Mouse (Mus musculus) liver, postnatal 0 days (tissue): ENCODE data around the gene Gm9918. TPM values are rescaled to one million over a fixed set of nuclear protein-coding genes. Genes with fewer than 3 reads are reported as not detected.

Experiments used
- ATAC-seq: fragments of 200-750 bp; cut with Nextera tagmentation; 2 replicates; pipeline ENCODE4 v1.8.0; 2017; ENCODE audit warnings: mild to moderate bottlenecking, moderate library complexity
- DNase-seq: peaks from one replicate; pipeline ENCODE4 v3.0.0-alpha.2; 2016
- H3K27ac ChIP-seq: fragments of 300-500 bp; sonication (generic); 2 replicates; pipeline ENCODE4 v1.5.1; 2014; ENCODE audit warnings: antibody characterized with exemption, moderate library complexity, mild to moderate bottlenecking, low read depth
- H3K27me3 ChIP-seq: fragments of 300-500 bp; sonication (generic); 2 replicates; pipeline ENCODE4 v1.6.1; 2014; ENCODE audit warnings: low read length, control low read depth, mixed read lengths; ENCODE audit not compliant: insufficient read depth
- H3K36me3 ChIP-seq: fragments of 300-500 bp; sonication (generic); replicated peaks from 2 replicates; pipeline ENCODE4 v1.6.1; 2014; ENCODE audit warnings: mild to moderate bottlenecking, control low read depth, low read length, moderate library complexity, mixed read lengths; ENCODE audit not compliant: insufficient read depth
- H3K4me1 ChIP-seq: fragments of 300-500 bp; sonication (generic); 2 replicates; pipeline ENCODE4 v1.6.1; 2014; ENCODE audit warnings: antibody characterized with exemption, mild to moderate bottlenecking, control low read depth; ENCODE audit not compliant: insufficient read depth
- H3K4me2 ChIP-seq: fragments of 300-500 bp; sonication (generic); 2 replicates; pipeline ENCODE4 v1.6.1; 2014; ENCODE audit warnings: low read depth, mild to moderate bottlenecking, low read length, moderate library complexity, mixed read lengths
- H3K4me3 ChIP-seq: fragments of 300-500 bp; sonication (generic); 2 replicates; pipeline ENCODE4 v1.5.1; 2014; ENCODE audit warnings: low read depth, low read length
- H3K9ac ChIP-seq: fragments of 300-500 bp; sonication (generic); replicated peaks from 2 replicates; pipeline ENCODE4 v1.6.1; 2014; ENCODE audit warnings: mild to moderate bottlenecking, moderate library complexity
- H3K9me3 ChIP-seq: fragments of 300-500 bp; sonication (generic); 2 replicates; pipeline ENCODE4 v1.6.1; 2016; ENCODE audit warnings: mild to moderate bottlenecking, control low read depth, low read length, mixed read lengths
- CTCF ChIP-seq: sonication (generic); IDR thresholded peaks from 2 replicates; pipeline ENCODE4 v1.5.1; 2016; ENCODE audit warnings: antibody characterized with exemption, low read depth
- EP300 ChIP-seq: IDR thresholded peaks from 2 replicates; pipeline ENCODE4 v1.6.1; 2016; ENCODE audit warnings: antibody characterized with exemption, low read depth, mild to moderate bottlenecking
- WGBS: fragments of 180-500 bp; shearing (Covaris S2); extraction: QIAGEN DNeasy Blood & Tissue Kit; methylation state at CpG from one replicate; pipeline ENCODE4 v1.1.7; 2014; ENCODE audit not compliant: insufficient replicate concordance; 5-methylcytosine and 5-hydroxymethylcytosine counted together
- polyA plus RNA-seq: library from polyadenylated mRNA; unstranded; fragments of >200 nt; fragmentation: Nextera tagmentation; extraction: Ambion mirVana; gene quantifications from 2 replicates; pipeline ENCODE4 v1.2.1, GENCODE M21; 2015

The Gm9918 gene
- polyA plus RNA-seq, 1 experiment from 2014 or later, result not detected

GRCm38 (mm10) chr15:102295633-102296367 is 25.4 kb downstream of the Gm9918 start, which contains the start of gene Espl1:
TSS of gene Espl1 (plus strand) at chr15:102296266.
- Histone ChIP-seq H3K4me1 (peaks cover 10% of the 10 kb centered on the region), H3K27ac (peak within 1 kb of the TSS; percentile 37), H3K9me3 (no peaks in the 10 kb centered on the region), H3K4me3 (peak within 1 kb of the TSS; percentile 91), H3K9ac (peak within 1 kb of the TSS; percentile 79), H3K36me3 (peaks cover 20% of the 10 kb centered on the region), H3K4me2 (peak within 1 kb of the TSS; percentile 99), H3K27me3 (no peaks in the 10 kb centered on the region)
- whole genome bisulfite sequencing, result 6% methylated on average over 25 of the region's 25 CpGs
- peak; percentile 97 for DNase-seq
- peak; percentile 99 for ATAC-seq
- TF ChIP-seq CTCF (no peak), EP300 (no peak)

GRCm38 (mm10) chr15:102296368-102297006 is 26.1 kb downstream of the Gm9918 start:
- H3K4me3 ChIP-seq, result peak overlapping the region; percentile 91
- DNase-seq (no peak), ATAC-seq (no peak)
- peak overlapping the region; percentile 79 for H3K9ac ChIP-seq
- 0 out of 2 replicates have a peak overlapping the region, but pooled peaks have one; percentile 29 for H3K27ac ChIP-seq
- TF ChIP-seq EP300 (no peak), CTCF (no peak)
- H3K36me3 ChIP-seq, result peaks cover 26% of the 10 kb centered on the region
- no peaks in the 10 kb centered on the region for H3K9me3 ChIP-seq
- H3K4me1 ChIP-seq, result peaks cover 10% of the 10 kb centered on the region
- H3K4me2 ChIP-seq, result peak overlapping the region; percentile 99
- WGBS, result 5% methylated on average over 24 of the region's 24 CpGs
- no peaks in the 10 kb centered on the region for H3K27me3 ChIP-seq

- no peak for DNase-seq
- WGBS, result 85% methylated on average over 6 of the region's 6 CpGs
- no peak overlapping the region for H3K4me2 ChIP-seq
- no peak for ATAC-seq
- TF ChIP-seq CTCF (no peak), EP300 (no peak)
- peaks cover 61% of the 10 kb centered on the region for H3K36me3 ChIP-seq
- H3K27me3 ChIP-seq, result no peaks in the 10 kb centered on the region
- no peaks in the 10 kb centered on the region for H3K9me3 ChIP-seq
- H3K4me3 ChIP-seq, result no peak overlapping the region
- no peak overlapping the region for H3K27ac ChIP-seq
- 0 out of 2 replicates have a peak, but pooled peaks cover 2% of the 10 kb centered on the region for H3K4me1 ChIP-seq
- H3K9ac ChIP-seq, result no peak overlapping the region
Observed at GRCm38 (mm10) chr15:102302542-102302941, 32.2 kb downstream of the Gm9918 start.

- H3K4me2 ChIP-seq, result no peak overlapping the region
- H3K27me3 ChIP-seq, result no peaks in the 10 kb centered on the region
- no peak overlapping the region for H3K4me3 ChIP-seq
- H3K4me1 ChIP-seq, result 0 out of 2 replicates have a peak, but pooled peaks cover 2% of the 10 kb centered on the region
- WGBS, result 91% methylated on average over 9 of the region's 9 CpGs
- DNase-seq, result no peak
- no peak overlapping the region for H3K27ac ChIP-seq
- TF ChIP-seq EP300, result no peak
- no peak for TF ChIP-seq CTCF
- ATAC-seq, result no peak
- H3K9me3 ChIP-seq, result no peaks in the 10 kb centered on the region
- H3K36me3 ChIP-seq, result peaks cover 74% of the 10 kb centered on the region
- no peak overlapping the region for H3K9ac ChIP-seq
Observed at GRCm38 (mm10) chr15:102308717-102309116, 38.4 kb downstream of the Gm9918 start.

- Histone ChIP-seq H3K27me3 (no peaks in the 10 kb centered on the region), H3K27ac (no peak overlapping the region), H3K9me3 (no peaks in the 10 kb centered on the region), H3K4me3 (no peak overlapping the region), H3K4me1 (0 out of 2 replicates have a peak, but pooled peaks cover 2% of the 10 kb centered on the region), H3K36me3 (peaks cover 76% of the 10 kb centered on the region), H3K4me2 (no peak overlapping the region), H3K9ac (no peak overlapping the region)
- no peak for TF ChIP-seq EP300
- TF ChIP-seq CTCF, result no peak
- ATAC-seq (no peak), DNase-seq (no peak)
- 83% methylated on average over 10 of the region's 10 CpGs for WGBS
Observed at GRCm38 (mm10) chr15:102310074-102310845, 39.9 kb downstream of the Gm9918 start.

GRCm38 (mm10) chr15:102311489-102311888 is 41.1 kb downstream of the Gm9918 start:
- Histone ChIP-seq H3K4me1 (no peaks in the 10 kb centered on the region), H3K27ac (no peak overlapping the region), H3K9me3 (no peaks in the 10 kb centered on the region), H3K27me3 (no peaks in the 10 kb centered on the region), H3K4me2 (no peak overlapping the region), H3K4me3 (no peak overlapping the region), H3K36me3 (peaks cover 75% of the 10 kb centered on the region), H3K9ac (no peak overlapping the region)
- TF ChIP-seq CTCF (no peak), EP300 (no peak)
- DNase-seq (no peak), ATAC-seq (no peak)
